Mouse (Mus musculus) megakaryocyte, embryonic 14.5 days (primary cell): ENCODE data around the gene Cnih3.

Experiments
- FLI1 ChIP-seq: IDR thresholded peaks from 2 replicates; pipeline ENCODE4 v1.6.1; 2012; ENCODE audit warnings: low read length, inconsistent platforms, mixed read lengths
- GATA1 ChIP-seq: IDR thresholded peaks from 3 replicates; pipeline ENCODE4 v1.6.1; 2012; ENCODE audit warnings: mixed read lengths, low read length, inconsistent platforms, borderline replicate concordance

DNA sequence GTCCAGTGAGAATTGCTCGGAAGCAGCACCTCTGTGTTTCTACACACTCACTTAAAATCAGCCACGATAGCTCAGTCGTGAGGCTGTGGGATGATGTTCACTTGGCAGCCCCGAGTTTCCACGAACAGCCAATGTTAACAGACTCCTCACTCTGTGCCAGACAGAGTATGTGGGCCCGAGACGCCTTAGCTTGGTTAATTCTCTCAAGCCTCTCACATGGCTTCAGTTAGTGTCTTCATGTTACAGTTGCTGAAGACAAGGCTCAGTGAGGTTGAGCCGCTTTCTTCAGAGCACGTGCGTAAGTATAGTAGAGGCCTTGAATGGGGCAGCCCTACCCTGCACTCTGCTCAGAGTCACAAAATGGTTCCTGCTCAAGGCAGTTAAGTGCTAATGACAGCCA, 38.1 kb upstream of the Cnih3 start:
- TF ChIP-seq GATA1 (no peak), FLI1 (no peak)
